Mouse (Mus musculus) CD4-positive helper T cell, adult 2 months (primary cell): ENCODE measurements at regions not wholly inside any gene's neighbourhood (a gene's known extent, or its start where the extent isn't known, plus 50 kb on each side); places are given as distances from the start of the nearest gene placed in this dataset.

ENCODE experiments used
- DNase-seq: peaks from one replicate; pipeline ENCODE4 v3.0.0-alpha.2; 2012; ENCODE audit warnings: low read depth, missing footprints, low spot score

GRCm38 (mm10) chr8:73645582-73645981 lies 292.2 kb upstream of the Large1 start:
- DNase-seq, result no peak

GRCm38 (mm10) chr8:73626798-73627197 lies 273.5 kb upstream of the Large1 start:
- DNase-seq, result no peak

DNA sequence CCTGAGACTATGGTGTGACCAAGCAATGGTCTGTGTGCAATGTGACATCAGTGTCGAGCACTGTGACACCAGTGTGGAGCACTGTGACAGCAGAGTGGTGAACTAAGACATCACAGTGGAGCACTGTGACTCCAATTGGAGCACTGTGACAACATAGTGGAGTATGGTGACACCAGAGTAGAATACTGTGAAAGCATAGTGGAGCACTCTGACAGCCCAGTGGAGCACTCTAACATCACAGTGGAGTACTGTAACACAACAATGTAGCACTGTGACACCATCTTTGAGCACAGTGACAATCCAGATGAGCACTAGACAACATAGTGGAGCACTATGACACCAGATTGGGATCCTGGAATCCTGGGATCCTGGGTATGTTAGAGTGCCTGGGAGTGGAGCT lies 265.6 kb upstream of the Large1 start:
- peak; percentile 7 for DNase-seq

- no peak for DNase-seq
Measured at GRCm38 (mm10) chr8:73614631-73615030, 261.3 kb upstream of the Large1 start.

GRCm38 (mm10) chr8:73614106-73614505 lies 260.8 kb upstream of the Large1 start:
- no peak for DNase-seq

GRCm38 (mm10) chr8:73611583-73611982 lies 258.2 kb upstream of the Large1 start:
- DNase-seq, result no peak

DNA sequence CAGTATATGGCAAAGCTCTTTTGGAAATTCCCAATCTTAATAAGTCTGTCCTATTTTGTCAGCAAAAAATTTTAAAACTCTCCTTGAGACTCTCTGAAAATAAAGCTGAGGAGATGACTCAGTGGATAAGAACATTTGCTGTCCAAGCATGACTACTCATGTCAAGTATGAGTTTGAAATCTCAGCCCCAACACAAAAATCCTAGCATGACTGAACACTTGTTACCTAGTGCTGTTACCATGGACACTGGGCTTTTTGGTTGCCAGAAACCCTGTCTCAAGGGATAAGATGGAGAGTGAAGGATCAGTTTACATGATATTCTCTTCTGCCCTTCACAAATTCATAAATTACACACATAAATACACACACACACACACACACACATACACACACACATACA lies 217.3 kb upstream of the Large1 start:
- no peak for DNase-seq

GRCm38 (mm10) chr8:73569963-73570362 lies 216.6 kb upstream of the Large1 start:
- DNase-seq, result no peak
